Mouse (Mus musculus): ENCODE measurements around the gene Gm9508. TPM values are rescaled to one million over a fixed set of nuclear protein-coding genes. Genes with fewer than 3 reads are reported as not detected.

Gm9508 gene
- total RNA-seq (2023) = not detected

GRCm38 (mm10) chr10:77697133-77697532 is at the start of gene Gm9508:
Gm9508 (minus strand) TSS chr10:77697233.

GRCm38 (mm10) chr10:77741924-77742688 is 45.1 kb upstream of the Gm9508 start, which contains the start of gene Gm18596:
Gm18596 (minus strand) TSS chr10:77742638.

GRCm38 (mm10) chr10:77726186-77726585 is 29.2 kb upstream of the Gm9508 start, which contains the start of gene Gm10100:
Gm10100 (plus strand) TSS chr10:77726486.

GRCm38 (mm10) chr10:77720299-77720698 is 23.3 kb upstream of the Gm9508 start, which contains the start of gene Krtap12-1:
Krtap12-1 (plus strand) TSS chr10:77720599.

GRCm38 (mm10) chr10:77715507-77715906 is 18.5 kb upstream of the Gm9508 start, which contains the start of gene Gm10142:
Gm10142 (plus strand) TSS chr10:77715807.

GRCm38 (mm10) chr10:77711157-77711556 is 14.1 kb upstream of the Gm9508 start, which contains the start of gene Gm10024:
Gm10024 (plus strand) TSS chr10:77711457.

GRCm38 (mm10) chr10:77706326-77706725 is 9.3 kb upstream of the Gm9508 start, which contains the start of gene Gm10272:
Gm10272 (plus strand) TSS chr10:77706626.

GRCm38 (mm10) chr10:77690356-77690807 is 6.7 kb downstream of the Gm9508 start, which contains the start of gene Gm19402:
Gm19402 (minus strand) TSS chr10:77690757.

GRCm38 (mm10) chr10:77685895-77686664 is 11.0 kb downstream of the Gm9508 start, which contains the start of gene Tspear:
Tspear (plus strand) TSS chr10:77686569.

Other genes with a start within 250 kb of the Gm9508 start
- 10 to 100 TPM; 25.9 to 27.2 TPM for gene Fam207a, start 181.4 kb downstream of the Gm9508 start, total RNA-seq (2023)
- gene Itgb2, start 167.0 kb downstream of the Gm9508 start, total RNA-seq (2023) = 10 to 100 TPM; 80.7 to 82.3 TPM
- 10 to 100 TPM; 80.4 to 90.8 TPM for gene Pttg1ip, start 115.5 kb downstream of the Gm9508 start, total RNA-seq (2023)
- gene Sumo3, start 91.1 kb downstream of the Gm9508 start, total RNA-seq (2023) = 10 to 100 TPM; 54.1 to 62.0 TPM
- gene Gm49325, start 91.0 kb downstream of the Gm9508 start, total RNA-seq (2023) = not detected
- 10 to 100 TPM; 33.4 to 47.6 TPM for gene Ube2g2, start 75.0 kb downstream of the Gm9508 start, total RNA-seq (2023)
- 1 to 10 TPM; 4.1 to 4.3 TPM for gene Tspear, start 10.7 kb downstream of the Gm9508 start, total RNA-seq (2023)
- gene Gm19402, start 6.5 kb downstream of the Gm9508 start, total RNA-seq (2023) = not detected
- gene Gm10272, start 9.4 kb upstream of the Gm9508 start, total RNA-seq (2023) = not detected
- gene Gm10024, start 14.2 kb upstream of the Gm9508 start, total RNA-seq (2023) = not detected
- gene Gm10142, start 18.6 kb upstream of the Gm9508 start, total RNA-seq (2023) = not detected
- not detected for gene Krtap12-1, start 23.4 kb upstream of the Gm9508 start, total RNA-seq (2023)
- not detected for gene Gm10100, start 29.3 kb upstream of the Gm9508 start, total RNA-seq (2023)
- gene Gm18596, start 45.4 kb upstream of the Gm9508 start, total RNA-seq (2023) = not detected
- not detected for gene Gm9736, start 54.1 kb upstream of the Gm9508 start, total RNA-seq (2023)
- not detected for gene Gm3233, start 62.4 kb upstream of the Gm9508 start, total RNA-seq (2023)
- not detected for gene Gm3238, start 74.1 kb upstream of the Gm9508 start, total RNA-seq (2023)
- not detected for gene Gm7138, start 79.7 kb upstream of the Gm9508 start, total RNA-seq (2023)
- not detected for gene Gm3250, start 85.3 kb upstream of the Gm9508 start, total RNA-seq (2023)
- not detected for gene Gm7137, start 91.0 kb upstream of the Gm9508 start, total RNA-seq (2023)
- not detected for gene Gm9639, start 97.8 kb upstream of the Gm9508 start, total RNA-seq (2023)
- not detected for gene Gm19668, start 101.9 kb upstream of the Gm9508 start, total RNA-seq (2023)
- gene Gm9507, start 114.6 kb upstream of the Gm9508 start, total RNA-seq (2023) = not detected
- not detected for gene Gm2696, start 117.4 kb upstream of the Gm9508 start, total RNA-seq (2023)
- gene Krtap10-4, start 129.9 kb upstream of the Gm9508 start, total RNA-seq (2023) = not detected
- not detected for gene Krtap10-10, start 138.7 kb upstream of the Gm9508 start, total RNA-seq (2023)
- not detected for gene Gm36176, start 149.6 kb upstream of the Gm9508 start, total RNA-seq (2023)
- not detected for gene Gm10318, start 155.6 kb upstream of the Gm9508 start, total RNA-seq (2023)
- gene Gm3285, start 164.7 kb upstream of the Gm9508 start, total RNA-seq (2023) = not detected
- gene Lrrc3, start 205.3 kb upstream of the Gm9508 start, total RNA-seq (2023) = under 1 TPM in 1 of 2 experiments, not detected in 1; 0.20 TPM